Mouse (Mus musculus) erythroblast, embryonic 14.5 days (primary cell): ENCODE data around the gene Dclk3.

Source experiments
- GATA1 ChIP-seq: IDR thresholded peaks from 2 replicates; pipeline ENCODE4 v1.6.1; 2012; ENCODE audit warnings: low read length, inconsistent platforms, mixed read lengths
- TAL1 ChIP-seq: IDR thresholded peaks from 3 replicates; pipeline ENCODE4 v1.6.1; 2012; ENCODE audit warnings: low read length, inconsistent platforms, mixed read lengths

DNA sequence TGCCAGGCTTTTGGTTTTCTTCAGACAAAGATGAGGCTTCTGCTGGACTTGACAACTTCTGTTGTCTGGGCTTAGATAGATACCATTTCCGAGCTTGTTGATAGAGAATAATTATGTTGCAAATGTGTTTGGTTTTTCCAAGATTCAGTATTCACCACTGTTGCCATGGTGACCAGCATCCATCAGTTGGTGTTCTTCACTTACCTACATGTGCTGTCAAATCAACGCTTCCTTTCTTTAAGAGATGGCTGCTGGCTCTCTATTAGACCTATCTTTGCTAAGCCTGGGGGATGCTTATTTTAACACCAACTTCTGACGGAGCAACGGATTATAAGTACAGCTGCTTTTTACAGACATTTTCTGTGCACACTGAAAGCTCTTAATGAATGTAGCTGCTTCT is 37.1 kb downstream of the Dclk3 start:
- TF ChIP-seq GATA1 (no peak), TAL1 (no peak)
